Mouse (Mus musculus) heart, postnatal 0 days (tissue): Measurements from ENCODE around the gene Adal.

Source experiments
- CTCF ChIP-seq: IDR thresholded peaks from 2 replicates; pipeline ENCODE4 v1.5.1; 2016; ENCODE audit warnings: antibody characterized with exemption, control low read depth, low read depth
- EP300 ChIP-seq: IDR thresholded peaks from 2 replicates; pipeline ENCODE4 v1.6.1; 2016; ENCODE audit warnings: antibody characterized with exemption, low read depth

DNA sequence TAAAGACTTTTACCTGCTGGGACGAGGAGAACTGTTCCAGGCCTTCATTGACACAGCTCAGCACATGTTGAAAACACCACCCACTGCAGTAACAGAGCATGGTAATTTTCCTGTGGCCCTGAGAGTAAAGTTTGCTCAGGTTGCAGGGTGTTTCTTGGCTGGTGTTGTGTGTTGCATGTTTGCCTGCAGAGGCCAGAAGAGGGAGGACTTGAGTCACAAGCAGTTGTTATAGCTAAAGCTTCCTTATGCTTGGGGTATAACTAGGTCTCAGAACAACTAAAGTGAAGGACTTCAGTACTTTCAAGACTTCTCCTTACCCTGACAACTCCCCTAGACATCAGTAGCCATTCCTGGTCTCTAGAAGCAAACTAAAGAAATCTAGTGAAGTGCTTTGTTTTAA lies 48.3 kb downstream of the Adal start:
- peak; percentile 47 for TF ChIP-seq CTCF
- no peak for TF ChIP-seq EP300
